Mouse (Mus musculus): ENCODE measurements around the gene C2cd5.

C2cd5 gene

GRCm38 (mm10) chr6:142979665-142980660 is 120.0 kb downstream of the C2cd5 start:
- no peak for DNase-seq (ENCODE audit: low spot score in 2 of 2)

GRCm38 (mm10) chr6:142977221-142977620 is 122.7 kb downstream of the C2cd5 start:
- DNase-seq (ENCODE audit: low spot score in 2 of 2), result no peak

GRCm38 (mm10) chr6:142973289-142973688 is 126.7 kb downstream of the C2cd5 start:
- no peak for DNase-seq (ENCODE audit: low spot score in 2 of 2)

GRCm38 (mm10) chr6:142972205-142972604 is 127.7 kb downstream of the C2cd5 start:
- DNase-seq (ENCODE audit: low spot score in 2 of 2), result no peak

- no peak for DNase-seq (ENCODE audit: low spot score in 2 of 2)
Observed at GRCm38 (mm10) chr6:142967407-142967806, 132.5 kb downstream of the C2cd5 start.

- DNase-seq (ENCODE audit: low spot score in 2 of 2), result peak; percentile 61 to 75
Observed at GRCm38 (mm10) chr6:142964531-142965385, 135.2 kb downstream of the C2cd5 start.

- DNase-seq (ENCODE audit: low spot score in 2 of 2), result peak; percentile 43 to 53
Observed at GRCm38 (mm10) chr6:142964076-142964530, 135.8 kb downstream of the C2cd5 start, which contains the start of gene St8sia1. TSS of gene St8sia1 (minus strand) at chr6:142964452.

GRCm38 (mm10) chr6:142963480-142964075 is 136.4 kb downstream of the C2cd5 start:
- DNase-seq (ENCODE audit: low spot score in 2 of 2), result no peak

GRCm38 (mm10) chr6:142962881-142963280 is 137.1 kb downstream of the C2cd5 start:
- DNase-seq (ENCODE audit: low spot score in 2 of 2), result no peak

- no peak for DNase-seq (ENCODE audit: low spot score in 2 of 2)
Observed at GRCm38 (mm10) chr6:142962476-142962875, 137.5 kb downstream of the C2cd5 start.

- no peak for DNase-seq (ENCODE audit: low spot score in 2 of 2)
Observed at GRCm38 (mm10) chr6:142961721-142962455, 138.1 kb downstream of the C2cd5 start.
